ENCODE assay signal across 21 mouse cellular contexts in the genomic region with DNA sequence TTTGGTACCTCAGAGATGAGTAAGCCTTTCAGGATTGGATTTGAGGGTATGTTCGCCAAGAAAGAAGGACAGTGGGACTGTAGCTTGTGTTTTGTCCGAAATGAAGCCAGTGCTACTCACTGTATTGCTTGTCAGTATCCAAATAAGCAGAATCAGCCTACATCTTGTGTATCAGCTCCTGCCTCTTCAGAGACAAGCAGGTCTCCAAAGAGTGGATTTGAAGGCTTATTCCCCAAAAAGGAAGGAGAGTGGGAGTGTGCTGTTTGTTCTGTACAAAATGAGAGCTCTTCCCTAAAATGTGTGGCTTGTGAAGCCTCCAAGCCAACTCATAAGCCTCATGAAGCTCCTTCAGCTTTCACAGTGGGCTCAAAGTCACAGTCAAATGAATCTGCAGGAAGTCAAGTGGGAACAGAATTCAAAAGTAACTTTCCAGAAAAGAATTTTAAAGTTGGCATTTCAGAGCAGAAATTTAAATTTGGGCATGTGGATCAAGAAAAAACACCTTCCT. TPM values are rescaled to one million over a fixed set of nuclear protein-coding genes. Genes with fewer than 3 reads are reported as not detected.
DNase-seq lines count a peak whose midpoint lies in the region; ATAC-seq and TF ChIP-seq lines count a peak whose summit lies in the region.
"Had no signal": no experiment of that assay in that cellular context is flagged by ENCODE, and none has a peak within 500 bp of the region (broad histone marks: within the 10 kb centered on the region; RNA-seq: fewer than 3 reads in every experiment).

No protein-coding gene starts in this region.

- intact Hi-C loops in left cerebral cortex, adult 2 months (cut with DNase I), result loop anchor here (5.0 to 10.0 kb wide), 2 partner anchors 96 to 953 kb away; no protein-coding TSS in a partner anchor

- no peaks in the 10 kb centered on the region for H3K9me3 ChIP-seq in forebrain, embryonic 15.5 days
- no peaks in the 10 kb centered on the region for H3K9me3 ChIP-seq in forebrain, embryonic 11.5 days (ENCODE audit: control insufficient read depth, low read length)
- H3K9me3 ChIP-seq: embryonic facial prominence, embryonic 13.5 days; heart, embryonic 10.5 days; hindbrain, embryonic 12.5 days had no signal

- no peak for DNase-seq in forebrain, embryonic 11.5 days (ENCODE audit: low spot score)
- no peak for DNase-seq in left cerebral cortex, adult 2 months (ENCODE audit: extremely low spot score in 1 of 2, low spot score in 2 of 2)
- DNase-seq in left cerebral cortex, adult 11 months (ENCODE audit: low spot score), result no peak
- no peak for DNase-seq in lung, adult 18-20 months
- DNase-seq: adrenal gland, adult 8-10 months; adrenal gland, postnatal 36 days; cerebellum, adult 11 months; cerebellum, adult 8-10 months; cerebellum, postnatal 14 days; gastrocnemius, postnatal 10 days; heart, adult 18-20 months; heart, postnatal 10 days; heart, postnatal 4 days; kidney, adult 11 months had no signal

- no peak for TF ChIP-seq CTCF in left cerebral cortex, adult 2 months (IDR thresholded peaks at IDR 0.05)
- no peak for TF ChIP-seq CTCF in cortical plate, adult 2 months (IDR thresholded peaks at IDR 0.05; ENCODE audit: extremely low read depth, insufficient read depth, low read length)
- TF ChIP-seq CTCF in olfactory bulb, adult 2 months (IDR thresholded peaks at IDR 0.05; ENCODE audit: insufficient read depth, low read depth, low read length), result no peak

- H3K27me3 ChIP-seq in forebrain, embryonic 15.5 days, result no peaks in the 10 kb centered on the region
- H3K27me3 ChIP-seq in forebrain, embryonic 11.5 days (ENCODE audit: control insufficient read depth, insufficient read depth, low read length), result no peaks in the 10 kb centered on the region
- H3K27me3 ChIP-seq: embryonic facial prominence, embryonic 13.5 days; hindbrain, embryonic 12.5 days had no signal

- H3K36me3 ChIP-seq in forebrain, embryonic 15.5 days, result peaks cover 55% of the 10 kb centered on the region
- no peaks in the 10 kb centered on the region; the same call in 1 of the 2 replicates for H3K36me3 ChIP-seq in forebrain, embryonic 11.5 days (ENCODE audit: control insufficient read depth, insufficient read depth, low read length)

- ATAC-seq in forebrain, embryonic 15.5 days (replicated peaks), result no peak
- no peak for ATAC-seq in forebrain, embryonic 11.5 days (replicated peaks; ENCODE audit: low FRiP score)
- ATAC-seq: hindbrain, postnatal 0 days had no signal

- peak overlapping the region; percentile 81 for H3K27ac ChIP-seq in forebrain, embryonic 15.5 days (replicated peaks)
- no peak overlapping the region for H3K27ac ChIP-seq in forebrain, embryonic 11.5 days (ENCODE audit: low read depth, low read length)
- peak overlapping the region; percentile 63 for H3K27ac ChIP-seq in left cerebral cortex, adult 2 months
- H3K27ac ChIP-seq in cortical plate, adult 2 months (ENCODE audit: insufficient read depth, low read length), result peak overlapping the region; percentile 91
- 0 out of 2 replicates have a peak overlapping the region, but pooled peaks have one; percentile 40 for H3K27ac ChIP-seq in olfactory bulb, adult 2 months (ENCODE audit: insufficient read depth, low read depth, low read length)
- H3K27ac ChIP-seq: embryonic facial prominence, embryonic 13.5 days; heart, embryonic 10.5 days; hindbrain, embryonic 12.5 days; hindbrain, postnatal 0 days had no signal

- H3K9ac ChIP-seq in forebrain, embryonic 15.5 days (replicated peaks), result no peak overlapping the region
- H3K9ac ChIP-seq in forebrain, embryonic 11.5 days (ENCODE audit: low read length), result no peak overlapping the region
- H3K9ac ChIP-seq: embryonic facial prominence, embryonic 13.5 days; hindbrain, embryonic 12.5 days had no signal

- H3K4me2 ChIP-seq in forebrain, embryonic 15.5 days (replicated peaks), result no peak overlapping the region
- H3K4me2 ChIP-seq in forebrain, embryonic 11.5 days (ENCODE audit: low read depth, low read length, severe bottlenecking), result no peak overlapping the region
- H3K4me2 ChIP-seq: embryonic facial prominence, embryonic 13.5 days; hindbrain, embryonic 12.5 days had no signal

- no peak overlapping the region for H3K4me3 ChIP-seq in forebrain, embryonic 15.5 days
- no peak overlapping the region for H3K4me3 ChIP-seq in forebrain, embryonic 11.5 days (ENCODE audit: low read depth, low read length)
- no peak overlapping the region for H3K4me3 ChIP-seq in left cerebral cortex, adult 2 months
- no peak overlapping the region for H3K4me3 ChIP-seq in cortical plate, adult 2 months (ENCODE audit: insufficient read depth, low read length)
- H3K4me3 ChIP-seq in olfactory bulb, adult 2 months (ENCODE audit: insufficient read depth, low read depth, low read length), result no peak overlapping the region
- H3K4me3 ChIP-seq: embryonic facial prominence, embryonic 13.5 days; heart, embryonic 10.5 days; hindbrain, embryonic 12.5 days had no signal

- 96% methylated on average over 2 of the region's 2 CpGs for WGBS in forebrain, embryonic 15.5 days
- 98% methylated on average over 2 of the region's 2 CpGs for WGBS in forebrain, embryonic 11.5 days
- 55% methylated on average over 2 of the region's 2 CpGs for WGBS in olfactory bulb, adult 2 months

- no peak for TF ChIP-seq POLR2A in cortical plate, adult 2 months (IDR thresholded peaks at IDR 0.05; ENCODE audit: extremely low read depth, insufficient read depth, low read length)
- no peak for TF ChIP-seq POLR2A in olfactory bulb, adult 2 months (IDR thresholded peaks at IDR 0.05; ENCODE audit: insufficient read depth, low read depth, low read length)

- H3K4me1 ChIP-seq in forebrain, embryonic 15.5 days, result peaks cover 20% of the 10 kb centered on the region
- no peaks in the 10 kb centered on the region for H3K4me1 ChIP-seq in forebrain, embryonic 11.5 days (replicated peaks; ENCODE audit: control insufficient read depth, insufficient read depth, low read length)
- peaks cover 9% of the 10 kb centered on the region; the same call in 1 of the 2 replicates for H3K4me1 ChIP-seq in cortical plate, adult 2 months (ENCODE audit: control insufficient read depth, insufficient read depth, low read length)
- no peaks in the 10 kb centered on the region for H3K4me1 ChIP-seq in olfactory bulb, adult 2 months (ENCODE audit: control insufficient read depth, insufficient read depth, low read length)
- H3K4me1 ChIP-seq: embryonic facial prominence, embryonic 13.5 days; heart, embryonic 10.5 days; hindbrain, embryonic 12.5 days had no signal

RNA-seq across cellular contexts. Expression of gene Ccdc138, which starts 19.6 kb away (rescaled TPM):
- polyA plus RNA-seq in forebrain, embryonic 15.5 days (2015; fragmentation: Nextera tagmentation; extraction: Ambion mirVana), result 11.3 and 12.1 TPM in 2 replicates
- 14.5 and 16.1 TPM in 2 replicates for polyA plus RNA-seq in forebrain, embryonic 11.5 days (2014; fragmentation: Nextera tagmentation; extraction: Ambion mirVana)
- total RNA-seq in left cerebral cortex, adult 2 months (2021), result 1 to 10 TPM; 4.4 to 5.5 TPM
- polyA plus RNA-seq in cortical plate, adult 2 months (2012; rRNA removed), result 2.9 and 3.1 TPM in 2 replicates
- polyA plus RNA-seq in olfactory bulb, adult 2 months (2012; ENCODE audit: insufficient read depth, insufficient read length, low replicate concordance, missing spikeins), result not detected in 2 replicates

RNA-seq across cellular contexts. Expression of gene Ranbp2, which starts 31.4 kb away (rescaled TPM):
- 19.7 and 21.5 TPM in 2 replicates for polyA plus RNA-seq in forebrain, embryonic 15.5 days (2015; fragmentation: Nextera tagmentation; extraction: Ambion mirVana)
- 30.8 and 38.7 TPM in 2 replicates for polyA plus RNA-seq in forebrain, embryonic 11.5 days (2014; fragmentation: Nextera tagmentation; extraction: Ambion mirVana)
- 10 to 100 TPM; 92.3 to 96.3 TPM for total RNA-seq in left cerebral cortex, adult 2 months (2021)
- polyA plus RNA-seq in cortical plate, adult 2 months (2012; rRNA removed), result 18.1 TPM in 2 replicates
- 82.6 TPM in 1 of 2 replicates, not detected in the other for polyA plus RNA-seq in olfactory bulb, adult 2 months (2012; ENCODE audit: insufficient read depth, insufficient read length, low replicate concordance, missing spikeins)
